Mouse (Mus musculus) small intestine, adult 2 months (tissue): ENCODE data around the gene Grap2. TPM values are rescaled to one million over a fixed set of nuclear protein-coding genes. Genes with fewer than 3 reads are reported as not detected.
A peak's percentile ranks its signal among the peaks of the same experiment; 100 is the strongest.

ENCODE experiments used
- H3K27ac ChIP-seq: fragments of 200-500 bp; 2 replicates; pipeline ENCODE4 v1.5.1; 2012; ENCODE audit warnings: low read depth, low read length, control low read depth, inconsistent platforms; ENCODE audit not compliant: insufficient read depth
- H3K27me3 ChIP-seq: fragments of 200-500 bp; 2 replicates; pipeline ENCODE4 v1.6.1; 2012; ENCODE audit warnings: mild to moderate bottlenecking, moderate library complexity, low read length, inconsistent platforms; ENCODE audit not compliant: control insufficient read depth, insufficient read depth
- H3K36me3 ChIP-seq: fragments of 200-500 bp; 2 replicates; pipeline ENCODE4 v1.6.1; 2012; ENCODE audit warnings: mild to moderate bottlenecking, low read length, control low read depth, inconsistent platforms; ENCODE audit not compliant: control insufficient read depth, insufficient read depth
- H3K4me1 ChIP-seq: fragments of 200-500 bp; 2 replicates; pipeline ENCODE4 v1.6.1; 2012; ENCODE audit warnings: low read length, inconsistent platforms, mixed read lengths; ENCODE audit not compliant: control insufficient read depth, insufficient read depth, insufficient read length
- H3K4me3 ChIP-seq: fragments of 200-500 bp; 2 replicates; pipeline ENCODE4 v1.5.1; 2012; ENCODE audit warnings: low read depth, mild to moderate bottlenecking, control low read depth, inconsistent platforms, low read length, moderate library complexity
- CTCF ChIP-seq: fragments of 200-500 bp; IDR thresholded peaks from 2 replicates; pipeline ENCODE4 v1.5.1; 2012; ENCODE audit warnings: low read depth, mild to moderate bottlenecking, control low read depth, inconsistent platforms, low read length, moderate library complexity, mixed read lengths; ENCODE audit not compliant: insufficient replicate concordance, insufficient read length; ENCODE audit errors: extremely low read depth
- POLR2A ChIP-seq: fragments of 200-500 bp; IDR thresholded peaks from 2 replicates; pipeline ENCODE4 v1.6.1; 2012; ENCODE audit warnings: low read depth, mild to moderate bottlenecking, control low read depth, inconsistent platforms, low read length, moderate library complexity
- WGBS: fragments of 180-500 bp; shearing (Covaris S2); methylation state at CpG from one replicate; pipeline ENCODE4 v1.1.7; 2018; 5-methylcytosine and 5-hydroxymethylcytosine counted together
- polyA plus RNA-seq: library from polyadenylated mRNA; depleted of rRNA; stranded (reverse); fragments of >200 nt; gene quantifications from 2 replicates; pipeline ENCODE4 v1.2.3, GENCODE M21; 2012

The Grap2 gene
- polyA plus RNA-seq, 1 experiment = 3.1 TPM

- Histone ChIP-seq H3K27ac (no peak overlapping the region), H3K4me3 (no peak overlapping the region), H3K36me3 (no peaks in the 10 kb centered on the region), H3K27me3 (no peaks in the 10 kb centered on the region), H3K4me1 (no peaks in the 10 kb centered on the region)
- TF ChIP-seq POLR2A = no peak
- no peak for TF ChIP-seq CTCF
- 82% methylated on average over 6 of the region's 6 CpGs for WGBS
Observed at GRCm38 (mm10) chr15:80658815-80659471, 86.5 kb downstream of the Grap2 start.

- Histone ChIP-seq H3K36me3 (no peaks in the 10 kb centered on the region), H3K27ac (no peak overlapping the region), H3K4me3 (no peak overlapping the region), H3K27me3 (no peaks in the 10 kb centered on the region), H3K4me1 (no peaks in the 10 kb centered on the region)
- no peak for TF ChIP-seq CTCF
- TF ChIP-seq POLR2A = no peak
- 63% methylated on average over 4 of the region's 4 CpGs for WGBS
Observed at GRCm38 (mm10) chr15:80660963-80661362, 88.6 kb downstream of the Grap2 start.

GRCm38 (mm10) chr15:80664444-80664843 is 92.0 kb downstream of the Grap2 start:
- no peaks in the 10 kb centered on the region for H3K27me3 ChIP-seq
- H3K4me3 ChIP-seq = no peak overlapping the region
- H3K27ac ChIP-seq = no peak overlapping the region
- no peaks in the 10 kb centered on the region for H3K4me1 ChIP-seq
- 85% methylated on average over 4 of the region's 4 CpGs for WGBS
- TF ChIP-seq POLR2A = no peak
- TF ChIP-seq CTCF = no peak
- H3K36me3 ChIP-seq = no peaks in the 10 kb centered on the region

DNA sequence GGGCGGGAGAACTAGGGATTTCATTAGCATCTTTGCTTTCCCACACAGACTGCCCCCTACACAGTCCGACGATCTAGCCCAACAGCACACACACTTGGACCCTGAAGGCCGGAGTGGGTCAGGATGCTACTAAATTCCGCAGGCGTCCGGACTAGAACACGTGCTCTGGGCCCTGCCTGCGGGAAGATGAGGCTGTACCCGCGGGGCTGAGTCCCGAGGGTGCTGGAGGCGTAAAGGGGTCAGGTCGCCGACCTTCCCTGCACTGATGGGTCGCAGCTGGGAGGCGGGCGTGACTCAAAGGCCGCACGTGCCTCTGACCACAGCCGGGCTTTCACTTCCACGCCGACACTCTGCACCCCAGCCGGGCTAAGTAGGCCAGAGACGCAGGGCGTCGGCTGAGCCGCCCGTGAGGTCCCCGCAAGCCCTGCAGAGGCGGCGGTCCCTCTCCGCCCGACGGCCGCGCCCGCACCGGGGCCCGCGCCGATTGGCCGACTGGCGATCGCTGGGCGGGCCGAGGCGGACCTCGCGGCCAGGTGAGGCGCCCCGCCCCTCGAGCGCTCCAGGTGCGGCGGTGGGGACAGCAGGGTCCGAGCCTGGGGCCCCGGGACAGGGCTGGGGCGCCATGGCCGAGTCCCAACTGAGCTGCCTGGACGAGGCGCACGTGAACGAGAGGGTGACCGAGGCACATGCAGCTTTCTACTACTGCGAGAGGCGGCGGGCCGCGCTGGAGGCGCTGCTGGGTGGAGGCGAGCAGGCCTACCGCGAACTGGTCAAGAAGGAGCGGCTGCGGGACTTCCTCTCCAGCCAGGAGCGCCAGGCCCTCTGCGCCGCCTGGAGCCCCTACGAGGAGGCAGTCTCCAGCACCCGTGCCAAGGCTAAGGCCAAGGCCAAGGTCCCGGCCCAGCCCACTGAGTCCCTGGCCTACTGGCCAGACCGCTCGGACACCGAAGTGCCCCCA is 99.2 kb downstream of the Grap2 start, which contains the start of gene Fam83f:
Gene Fam83f, plus strand, starts transcription at position 553 of the 958 bp plus-strand sequence.
- Histone ChIP-seq H3K4me3 (peak within 1 kb of the TSS; percentile 72), H3K27me3 (no peaks in the 10 kb centered on the region), H3K4me1 (peaks cover 15% of the 10 kb centered on the region; the same call in 1 of the 2 replicates), H3K27ac (peak within 1 kb of the TSS; percentile 38), H3K36me3 (no peaks in the 10 kb centered on the region)
- TF ChIP-seq POLR2A = 0 out of 2 replicates have a peak, but pooled peaks have one; percentile 28
- TF ChIP-seq CTCF = no peak
- 8% methylated on average over 84 of the region's 85 CpGs for WGBS

DNA sequence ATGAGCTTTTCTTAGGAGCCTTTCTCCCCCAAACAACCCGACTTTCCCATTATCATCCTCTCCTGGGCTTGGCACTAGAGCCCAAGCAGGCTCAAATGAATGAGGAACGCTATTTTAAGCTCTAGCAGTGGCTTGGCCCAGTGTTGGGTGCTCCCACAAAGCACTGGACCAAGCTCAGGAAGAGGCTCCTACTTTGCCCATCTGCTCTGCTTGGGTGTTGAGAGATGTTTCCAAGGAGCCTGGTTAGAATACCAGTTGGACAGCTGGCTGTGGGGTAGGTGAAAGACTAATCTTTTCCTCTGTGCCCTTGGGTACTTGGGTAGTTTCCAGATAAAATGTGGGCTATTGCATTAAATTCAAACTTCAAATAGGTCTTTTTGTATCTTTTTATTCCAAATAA is 100.4 kb downstream of the Grap2 start:
- H3K4me3 ChIP-seq = peak overlapping the region; percentile 72
- WGBS = 27% methylated on average over 2 of the region's 2 CpGs

GRCm38 (mm10) chr15:80673337-80674095 is 101.1 kb downstream of the Grap2 start:
- H3K4me3 ChIP-seq = peak overlapping the region; percentile 15; the same call in 1 of the 2 replicates
- peak overlapping the region; percentile 68 for H3K27ac ChIP-seq
- no peaks in the 10 kb centered on the region for H3K27me3 ChIP-seq
- peaks cover 15% of the 10 kb centered on the region; the same call in 1 of the 2 replicates for H3K4me1 ChIP-seq
- H3K36me3 ChIP-seq = no peaks in the 10 kb centered on the region
- 43% methylated on average over 4 of the region's 4 CpGs for WGBS
- TF ChIP-seq CTCF (no peak), POLR2A (no peak)

More for the DNA sequence above, 100.4 kb downstream of the Grap2 start:
- Histone ChIP-seq H3K36me3 (no peaks in the 10 kb centered on the region), H3K27me3 (no peaks in the 10 kb centered on the region), H3K4me1 (peaks cover 15% of the 10 kb centered on the region; the same call in 1 of the 2 replicates), H3K27ac (peak overlapping the region; percentile 38)
- no peak for TF ChIP-seq POLR2A
- no peak for TF ChIP-seq CTCF
